Mouse (Mus musculus) heart, postnatal 0 days (tissue): ENCODE measurements around the gene Arnt2.

Source experiments
- CTCF ChIP-seq: IDR thresholded peaks from 2 replicates; pipeline ENCODE4 v1.5.1; 2016; ENCODE audit warnings: antibody characterized with exemption, control low read depth, low read depth
- EP300 ChIP-seq: IDR thresholded peaks from 2 replicates; pipeline ENCODE4 v1.6.1; 2016; ENCODE audit warnings: antibody characterized with exemption, low read depth

- TF ChIP-seq CTCF (no peak), EP300 (no peak)
Measured at GRCm38 (mm10) chr7:84397320-84397719, 12.7 kb downstream of the Arnt2 start.
